Mouse (Mus musculus): Measurements from ENCODE around the gene Olfr51. TPM values are rescaled to one million over a fixed set of nuclear protein-coding genes. Genes with fewer than 3 reads are reported as not detected.

Olfr51 gene
- polyA plus RNA-seq, 2 experiments, result not detected

GRCm38 (mm10) chr11:51053230-51053629, 49.8 kb downstream of the Olfr51 start:
- no peaks in the 10 kb centered on the region for H3K27me3 ChIP-seq (ENCODE audit: control insufficient read depth, insufficient read depth, low read length)
- no peak overlapping the region for H3K4me2 ChIP-seq (replicated peaks; ENCODE audit: low read depth, low read length, severe bottlenecking)
- H3K4me1 ChIP-seq (ENCODE audit: control insufficient read depth, insufficient read depth, low read length), result no peaks in the 10 kb centered on the region
- 57% methylated on average over 3 of the region's 3 CpGs for WGBS
- H3K27ac ChIP-seq (replicated peaks; ENCODE audit: low read depth, low read length), result no peak overlapping the region
- no peak for TF ChIP-seq POLR2A (IDR thresholded peaks at IDR 0.05; ENCODE audit: borderline replicate concordance, extremely low read depth, insufficient read depth, insufficient read length)
- H3K9me3 ChIP-seq (ENCODE audit: control insufficient read depth, low read length), result no peaks in the 10 kb centered on the region
- no peak overlapping the region for H3K9ac ChIP-seq (ENCODE audit: low read depth, low read length, severe bottlenecking)
- no peak overlapping the region for H3K4me3 ChIP-seq (replicated peaks; ENCODE audit: low read length)
- ATAC-seq (ENCODE audit: low FRiP score, low read depth) (no peak), DNase-seq (ENCODE audit: low spot score) (no peak)
- H3K36me3 ChIP-seq (ENCODE audit: control insufficient read depth, insufficient read depth, low read length), result no peaks in the 10 kb centered on the region

GRCm38 (mm10) chr11:51059151-51059571, 55.8 kb downstream of the Olfr51 start, which contains the start of gene Zfp354a:
TSS of gene Zfp354a (plus strand) at chr11:51059257.
- Histone ChIP-seq H3K9me3 (ENCODE audit: control insufficient read depth, low read length) (no peaks in the 10 kb centered on the region), H3K9ac (ENCODE audit: low read depth, low read length, severe bottlenecking) (peak within 1 kb of the TSS; percentile 85), H3K4me1 (ENCODE audit: control insufficient read depth, insufficient read depth, low read length) (peaks cover 6% of the 10 kb centered on the region), H3K36me3 (ENCODE audit: control insufficient read depth, insufficient read depth, low read length) (0 out of 2 replicates have a peak, but pooled peaks cover 4% of the 10 kb centered on the region), H3K27ac (replicated peaks; ENCODE audit: low read depth, low read length) (no peak within 1 kb of the TSS; the same call in 1 of the 2 replicates), H3K27me3 (ENCODE audit: control insufficient read depth, insufficient read depth, low read length) (no peaks in the 10 kb centered on the region), H3K4me3 (replicated peaks; ENCODE audit: low read length) (peak within 1 kb of the TSS; percentile 84), H3K4me2 (replicated peaks; ENCODE audit: low read depth, low read length, severe bottlenecking) (peak within 1 kb of the TSS; percentile 76)
- WGBS, result under 1% methylated on average over 32 of the region's 32 CpGs
- ATAC-seq (ENCODE audit: low FRiP score, low read depth), result peak; percentile 91
- peak; percentile 83 for DNase-seq (ENCODE audit: low spot score)
- TF ChIP-seq POLR2A (IDR thresholded peaks at IDR 0.05; ENCODE audit: borderline replicate concordance, extremely low read depth, insufficient read depth, insufficient read length), result no peak

Other genes with a start within 250 kb of the Olfr51 start
- 31.7 and 33.8 TPM in 2 replicates for gene Zfp354c, start 175.9 kb upstream of the Olfr51 start, polyA plus RNA-seq (2012; rRNA removed)
- 57.4 and 65.5 TPM in 2 replicates for gene Zfp354c, start 175.9 kb upstream of the Olfr51 start, polyA plus RNA-seq (2014; fragmentation: Nextera tagmentation; extraction: Ambion mirVana)
- gene Zfp879, start 162.0 kb upstream of the Olfr51 start, polyA plus RNA-seq (2012; rRNA removed), result 0.88 and 0.89 TPM in 2 replicates
- gene Zfp879, start 162.0 kb upstream of the Olfr51 start, polyA plus RNA-seq (2014; fragmentation: Nextera tagmentation; extraction: Ambion mirVana), result 0.55 and 0.66 TPM in 2 replicates
- 0.60 and 0.88 TPM in 2 replicates for gene Grm6, start 152.9 kb upstream of the Olfr51 start, polyA plus RNA-seq (2012; rRNA removed)
- 0.17 TPM in 2 replicates for gene Grm6, start 152.9 kb upstream of the Olfr51 start, polyA plus RNA-seq (2014; fragmentation: Nextera tagmentation; extraction: Ambion mirVana)
- 6.6 and 7.2 TPM in 2 replicates for gene Zfp454, start 115.9 kb upstream of the Olfr51 start, polyA plus RNA-seq (2012; rRNA removed)
- 9.4 and 11.3 TPM in 2 replicates for gene Zfp454, start 115.9 kb upstream of the Olfr51 start, polyA plus RNA-seq (2014; fragmentation: Nextera tagmentation; extraction: Ambion mirVana)
- 4.3 and 6.1 TPM in 2 replicates for gene Zfp2, start 87.4 kb upstream of the Olfr51 start, polyA plus RNA-seq (2012; rRNA removed)
- 11.9 and 12.6 TPM in 2 replicates for gene Zfp2, start 87.4 kb upstream of the Olfr51 start, polyA plus RNA-seq (2014; fragmentation: Nextera tagmentation; extraction: Ambion mirVana)
- gene Zfp354b, start 72.0 kb upstream of the Olfr51 start, polyA plus RNA-seq (2012; rRNA removed), result 0.72 and 1.3 TPM in 2 replicates
- gene Zfp354b, start 72.0 kb upstream of the Olfr51 start, polyA plus RNA-seq (2014; fragmentation: Nextera tagmentation; extraction: Ambion mirVana), result 1.1 and 1.7 TPM in 2 replicates
- not detected in 2 replicates for gene 4933414I15Rik, start 59.8 kb upstream of the Olfr51 start, polyA plus RNA-seq (2012; rRNA removed)
- gene 4933414I15Rik, start 59.8 kb upstream of the Olfr51 start, polyA plus RNA-seq (2014; fragmentation: Nextera tagmentation; extraction: Ambion mirVana), result not detected in 2 replicates
- 0.15 TPM in 1 of 2 replicates, not detected in the other for gene Prop1, start 49.8 kb upstream of the Olfr51 start, polyA plus RNA-seq (2012; rRNA removed)
- gene Prop1, start 49.8 kb upstream of the Olfr51 start, polyA plus RNA-seq (2014; fragmentation: Nextera tagmentation; extraction: Ambion mirVana), result not detected in 2 replicates
- gene Olfr1378, start 37.1 kb upstream of the Olfr51 start, polyA plus RNA-seq (2012; rRNA removed), result 0.09 and 0.38 TPM in 2 replicates
- 0.14 TPM in 1 of 2 replicates, not detected in the other for gene Olfr1378, start 37.1 kb upstream of the Olfr51 start, polyA plus RNA-seq (2014; fragmentation: Nextera tagmentation; extraction: Ambion mirVana)
- not detected in 2 replicates for gene Olfr1377, start 21.6 kb upstream of the Olfr51 start, polyA plus RNA-seq (2012; rRNA removed)
- gene Olfr1377, start 21.6 kb upstream of the Olfr51 start, polyA plus RNA-seq (2014; fragmentation: Nextera tagmentation; extraction: Ambion mirVana), result not detected in 2 replicates
- gene Olfr54, start 10.6 kb downstream of the Olfr51 start, polyA plus RNA-seq (2012; rRNA removed), result not detected in 2 replicates
- gene Olfr54, start 10.6 kb downstream of the Olfr51 start, polyA plus RNA-seq (2014; fragmentation: Nextera tagmentation; extraction: Ambion mirVana), result 0.06 TPM in 1 of 2 replicates, not detected in the other
- gene Olfr1375, start 44.5 kb downstream of the Olfr51 start, polyA plus RNA-seq (2012; rRNA removed), result not detected in 2 replicates
- not detected in 2 replicates for gene Olfr1375, start 44.5 kb downstream of the Olfr51 start, polyA plus RNA-seq (2014; fragmentation: Nextera tagmentation; extraction: Ambion mirVana)
- 6.1 and 9.6 TPM in 2 replicates for gene Zfp354a, start 55.7 kb downstream of the Olfr51 start, polyA plus RNA-seq (2012; rRNA removed)
- 6.4 and 8.8 TPM in 2 replicates for gene Zfp354a, start 55.7 kb downstream of the Olfr51 start, polyA plus RNA-seq (2014; fragmentation: Nextera tagmentation; extraction: Ambion mirVana)
- not detected in 2 replicates for gene Gm12569, start 216.9 kb downstream of the Olfr51 start, polyA plus RNA-seq (2012; rRNA removed)
- not detected in 2 replicates for gene Gm12569, start 216.9 kb downstream of the Olfr51 start, polyA plus RNA-seq (2014; fragmentation: Nextera tagmentation; extraction: Ambion mirVana)

Measured in limb, embryonic 14.5 days (tissue).